Mouse (Mus musculus) heart, embryonic 11.5 days (tissue): ENCODE results near the gene Olfr716. TPM values are rescaled to one million over a fixed set of nuclear protein-coding genes. Genes with fewer than 3 reads are reported as not detected.
"Not testable (repeated sequence)": the region's sequence is repeated elsewhere in the genome, so short reads cannot be mapped to it uniquely, and the experiment has no call there.

Experiments
- ATAC-seq: fragments of 200-750 bp; cut with Nextera tagmentation; replicated peaks from 2 replicates; pipeline ENCODE4 v1.8.0; 2017; ENCODE audit warnings: moderate library complexity; ENCODE audit not compliant: insufficient number of reproducible peaks, low FRiP score, low TSS enrichment
- H3K27ac ChIP-seq: fragments of 300-500 bp; sonication (generic); 2 replicates; pipeline ENCODE4 v1.5.1; 2014; ENCODE audit warnings: mild to moderate bottlenecking, low read depth, low read length
- H3K27me3 ChIP-seq: fragments of 300-500 bp; sonication (generic); 2 replicates; pipeline ENCODE4 v1.6.1; 2014; ENCODE audit warnings: mild to moderate bottlenecking, low read length, mixed read lengths; ENCODE audit not compliant: control insufficient read depth, insufficient read depth
- H3K36me3 ChIP-seq: fragments of 300-500 bp; sonication (generic); 2 replicates; pipeline ENCODE4 v1.6.1; 2014; ENCODE audit warnings: mild to moderate bottlenecking, low read length, moderate library complexity, mixed read lengths; ENCODE audit not compliant: control insufficient read depth, insufficient read depth
- H3K4me1 ChIP-seq: fragments of 300-500 bp; sonication (generic); 2 replicates; pipeline ENCODE4 v1.6.1; 2014; ENCODE audit warnings: low read length; ENCODE audit not compliant: control insufficient read depth, insufficient read depth
- H3K4me2 ChIP-seq: fragments of 300-500 bp; sonication (generic); 2 replicates; pipeline ENCODE4 v1.6.1; 2014; ENCODE audit warnings: mild to moderate bottlenecking, moderate library complexity
- H3K4me3 ChIP-seq: fragments of 300-500 bp; sonication (generic); 2 replicates; pipeline ENCODE4 v1.5.1; 2014; ENCODE audit warnings: low read depth, low read length
- H3K9ac ChIP-seq: fragments of 300-500 bp; sonication (generic); 2 replicates; pipeline ENCODE4 v1.6.1; 2014; ENCODE audit warnings: mild to moderate bottlenecking, low read depth, low read length, moderate library complexity
- H3K9me3 ChIP-seq: fragments of 300-500 bp; sonication (generic); replicated peaks from 2 replicates; pipeline ENCODE4 v1.6.1; 2016; ENCODE audit warnings: low read length; ENCODE audit not compliant: control insufficient read depth
- WGBS: fragments of 180-500 bp; shearing (Covaris S2); extraction: QIAGEN DNeasy Blood & Tissue Kit; methylation state at CpG from one replicate; pipeline ENCODE4 v1.1.7; 2014; ENCODE audit not compliant: insufficient replicate concordance; 5-methylcytosine and 5-hydroxymethylcytosine counted together
- polyA plus RNA-seq: library from polyadenylated mRNA; unstranded; fragments of >200 nt; fragmentation: Nextera tagmentation; extraction: Ambion mirVana; gene quantifications from 2 replicates; pipeline ENCODE4 v1.2.1, GENCODE M21; 2014

Olfr716 gene
- not detected in 2 replicates for polyA plus RNA-seq

DNA sequence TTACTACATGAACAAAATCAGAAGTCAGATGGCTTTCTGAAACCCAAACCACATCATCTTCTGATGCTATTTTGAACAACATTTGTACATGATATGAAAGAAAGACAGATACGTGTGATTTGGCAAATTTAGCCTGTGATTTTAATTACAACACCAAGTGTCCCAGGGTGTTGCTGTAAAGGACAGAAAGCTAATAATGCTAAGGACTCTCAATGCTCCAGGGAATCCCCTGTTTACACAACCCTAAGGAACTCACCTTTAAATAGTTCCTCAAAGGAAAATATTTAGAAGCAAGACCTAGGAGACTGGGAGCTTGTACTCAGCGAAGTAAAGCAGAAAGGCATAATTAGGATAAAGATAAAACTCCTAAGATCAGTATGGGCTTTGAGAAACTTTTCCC, at the start of gene Olfr716:
Gene Olfr716, plus strand, starts transcription at position 301 of the 400 bp plus-strand sequence.
- H3K9me3 ChIP-seq, H3K27ac ChIP-seq, H3K4me3 ChIP-seq, H3K4me1 ChIP-seq, H3K4me2 ChIP-seq, H3K9ac ChIP-seq, H3K27me3 ChIP-seq, ATAC-seq, H3K36me3 ChIP-seq: not testable (repeated sequence)
- WGBS, result 59% methylated on average over 2 of the region's 2 CpGs

DNA sequence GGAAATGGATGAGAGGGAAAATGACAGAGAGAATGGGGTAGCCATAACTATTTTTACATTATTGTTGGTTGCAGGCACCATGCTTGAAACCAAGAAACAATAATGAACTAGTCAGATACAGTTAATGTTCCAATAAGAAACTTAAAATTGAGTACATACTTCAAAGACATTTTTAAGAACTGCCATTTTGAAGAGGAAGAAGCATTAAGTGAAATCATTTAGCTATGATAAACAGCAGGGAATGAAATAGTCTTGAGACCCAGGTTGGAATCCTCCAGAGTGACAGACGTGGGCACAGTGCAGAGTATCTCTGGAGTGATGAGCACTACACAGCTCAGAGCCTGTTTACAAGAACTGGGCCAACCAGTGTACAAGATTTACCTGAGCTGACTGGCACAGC, 45.2 kb upstream of the Olfr716 start, which contains the start of gene Olfr17:
Gene Olfr17, plus strand, starts transcription at position 301 of the 400 bp plus-strand sequence.
- no peak within 1 kb of the TSS for H3K9ac ChIP-seq
- H3K4me1 ChIP-seq, result no peaks in the 10 kb centered on the region

DNA sequence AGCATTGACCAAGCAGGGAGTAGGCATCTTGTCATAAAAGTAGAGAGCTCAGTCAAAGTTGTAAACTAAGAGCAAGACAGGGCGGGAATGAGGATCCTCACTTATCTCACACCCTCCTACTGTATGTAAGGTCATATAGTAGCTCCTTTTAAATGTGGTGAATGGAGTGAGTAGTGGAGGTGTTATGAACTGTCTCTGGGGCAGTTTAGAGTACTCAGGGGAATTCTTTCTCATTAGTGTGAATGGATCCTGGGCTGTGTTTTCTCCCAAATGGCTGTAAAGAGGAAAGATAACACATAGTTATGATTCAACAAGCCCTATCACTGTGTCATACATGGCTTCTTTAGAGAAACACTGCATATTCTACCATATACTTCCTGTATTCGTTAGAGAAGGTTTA, 27.9 kb upstream of the Olfr716 start, which contains the start of gene Olfr715b:
Gene Olfr715b, minus strand, starts transcription at position 101 of the 400 bp plus-strand sequence.
- H3K9me3 ChIP-seq, ATAC-seq, H3K4me3 ChIP-seq, H3K27ac ChIP-seq, H3K4me2 ChIP-seq, H3K4me1 ChIP-seq, H3K27me3 ChIP-seq, H3K36me3 ChIP-seq, H3K9ac ChIP-seq: not testable (repeated sequence)
- 75% methylated on average over 1 of the region's 2 CpGs for WGBS

More for the DNA sequence above, 45.2 kb upstream of the Olfr716 start, which contains the start of gene Olfr17:
- no peaks in the 10 kb centered on the region for H3K36me3 ChIP-seq
- no peak for ATAC-seq
- no peak within 1 kb of the TSS for H3K4me2 ChIP-seq
- no peaks in the 10 kb centered on the region for H3K27me3 ChIP-seq
- H3K27ac ChIP-seq, result no peak within 1 kb of the TSS
- WGBS, result 58% methylated on average over 1 of the region's 1 CpGs
- no peak within 1 kb of the TSS for H3K4me3 ChIP-seq
- H3K9me3 ChIP-seq, result no peaks in the 10 kb centered on the region

DNA sequence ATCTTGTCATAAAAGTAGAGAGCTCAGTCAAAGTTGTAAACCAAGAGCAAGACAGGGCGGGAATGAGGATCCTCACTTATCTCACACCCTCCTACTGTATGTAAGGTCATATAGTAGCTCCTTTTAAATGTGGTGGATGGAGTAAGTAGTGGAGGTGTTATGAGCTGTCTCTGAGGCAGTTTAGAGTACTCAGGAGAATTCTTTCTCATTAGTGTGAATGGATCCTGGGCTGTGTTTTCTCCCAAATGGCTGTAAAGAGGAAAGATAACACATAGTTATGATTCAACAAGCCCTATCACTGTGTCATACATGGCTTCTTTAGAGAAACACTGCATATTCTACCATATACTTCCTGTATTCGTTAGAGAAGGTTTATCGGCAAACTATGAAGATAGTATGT, 7.1 kb upstream of the Olfr716 start, which contains the start of gene Olfr715:
Gene Olfr715, minus strand, starts transcription at position 101 of the 400 bp plus-strand sequence.
- WGBS, result 88% methylated on average over 2 of the region's 3 CpGs
- H3K4me2 ChIP-seq, H3K4me3 ChIP-seq, H3K27me3 ChIP-seq, H3K36me3 ChIP-seq, H3K9me3 ChIP-seq, H3K9ac ChIP-seq, H3K27ac ChIP-seq, H3K4me1 ChIP-seq, ATAC-seq: not testable (repeated sequence)

DNA sequence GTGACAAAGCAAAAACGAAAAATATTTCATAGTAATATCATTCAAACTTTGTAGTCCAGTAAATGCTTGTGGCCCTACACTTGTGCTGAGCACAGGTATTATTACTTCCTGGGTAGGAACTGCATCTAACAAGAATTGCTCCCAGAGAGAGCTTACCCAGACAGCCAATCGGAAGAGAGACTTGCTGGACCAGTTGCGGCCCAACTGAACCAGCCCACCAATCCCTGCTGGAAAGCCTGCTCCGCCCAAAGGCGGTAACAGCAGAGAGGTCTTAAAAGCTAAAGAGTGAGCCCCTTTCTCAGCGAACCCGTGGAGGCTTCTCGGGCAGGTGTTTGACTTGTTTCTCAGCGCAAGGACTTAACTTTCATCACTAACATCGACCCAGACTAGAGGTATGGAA, 28.6 kb downstream of the Olfr716 start, which contains the start of gene Nlrp14:
Gene Nlrp14, plus strand, starts transcription at position 301 of the 400 bp plus-strand sequence.
- H3K27ac ChIP-seq, result no peak within 1 kb of the TSS
- 78% methylated on average over 10 of the region's 10 CpGs for WGBS
- no peak for ATAC-seq
- no peaks in the 10 kb centered on the region for H3K36me3 ChIP-seq
- no peaks in the 10 kb centered on the region for H3K27me3 ChIP-seq
- no peaks in the 10 kb centered on the region for H3K4me1 ChIP-seq
- H3K9ac ChIP-seq, result no peak within 1 kb of the TSS
- no peak within 1 kb of the TSS for H3K4me2 ChIP-seq
- H3K4me3 ChIP-seq, result no peak within 1 kb of the TSS
- no peaks in the 10 kb centered on the region for H3K9me3 ChIP-seq

DNA sequence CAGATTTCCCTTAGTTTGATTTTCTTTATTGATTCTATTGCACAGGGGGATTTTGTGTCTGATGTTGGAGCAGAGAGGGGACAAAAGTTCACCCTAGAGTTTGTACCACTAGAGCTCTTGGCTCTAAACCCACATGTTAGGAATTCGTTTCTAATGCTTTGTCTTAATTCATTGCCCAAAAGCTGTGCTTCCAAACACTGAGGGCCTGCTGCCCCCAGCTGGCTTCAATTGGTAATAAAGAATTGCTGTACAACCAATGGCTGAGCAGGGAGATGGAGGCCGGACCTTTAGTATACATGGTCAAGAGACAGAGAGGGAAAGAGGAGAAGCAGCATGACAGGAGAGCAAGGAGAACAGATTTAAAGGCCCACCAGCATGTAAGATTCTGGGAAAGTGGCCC, 42.3 kb downstream of the Olfr716 start:
- Histone ChIP-seq H3K36me3 (no peaks in the 10 kb centered on the region), H3K27ac (no peak overlapping the region), H3K9me3 (no peaks in the 10 kb centered on the region), H3K4me1 (no peaks in the 10 kb centered on the region), H3K27me3 (no peaks in the 10 kb centered on the region), H3K9ac (no peak overlapping the region), H3K4me3 (no peak overlapping the region), H3K4me2 (no peak overlapping the region)
- no peak for ATAC-seq
- WGBS, result 42% methylated on average over 2 of the region's 2 CpGs

Other genes with a start within 250 kb of the Olfr716 start
- not detected in 2 replicates for gene Olfr707, start 237.1 kb upstream of the Olfr716 start, polyA plus RNA-seq
- not detected in 2 replicates for gene Olfr1532-ps1, start 230.3 kb upstream of the Olfr716 start, polyA plus RNA-seq
- gene Olfr709-ps1, start 206.1 kb upstream of the Olfr716 start, polyA plus RNA-seq, result not detected in 2 replicates
- gene Olfr710, start 190.0 kb upstream of the Olfr716 start, polyA plus RNA-seq, result not detected in 2 replicates
- not detected in 2 replicates for gene Olfr6, start 174.4 kb upstream of the Olfr716 start, polyA plus RNA-seq
- gene Olfr711, start 162.9 kb upstream of the Olfr716 start, polyA plus RNA-seq, result not detected in 2 replicates
- not detected in 2 replicates for gene Olfr2, start 132.3 kb upstream of the Olfr716 start, polyA plus RNA-seq
- not detected in 2 replicates for gene Olfr713, start 107.2 kb upstream of the Olfr716 start, polyA plus RNA-seq
- gene Olfr714, start 67.3 kb upstream of the Olfr716 start, polyA plus RNA-seq, result not detected in 2 replicates
- not detected in 2 replicates for gene Olfr17, start 45.1 kb upstream of the Olfr716 start, polyA plus RNA-seq
- gene Olfr715b, start 28.0 kb upstream of the Olfr716 start, polyA plus RNA-seq, result not detected in 2 replicates
- not detected in 2 replicates for gene Olfr715, start 7.2 kb upstream of the Olfr716 start, polyA plus RNA-seq
- not detected in 2 replicates for gene Nlrp14, start 28.7 kb downstream of the Olfr716 start, polyA plus RNA-seq
- not detected in 2 replicates for gene Rbmxl2, start 71.1 kb downstream of the Olfr716 start, polyA plus RNA-seq
- 1.0 and 1.3 TPM in 2 replicates for gene Syt9, start 232.4 kb downstream of the Olfr716 start, polyA plus RNA-seq